Mouse (Mus musculus) liver, embryonic 14.5 days (tissue): ENCODE results near the gene Pitx2. TPM values are rescaled to one million over a fixed set of nuclear protein-coding genes. Genes with fewer than 3 reads are reported as not detected.

Experiments used
- ATAC-seq: fragments of 200-750 bp; cut with Nextera tagmentation; 2 replicates; pipeline ENCODE4 v1.8.0; 2017; ENCODE audit warnings: moderate number of reproducible peaks, mild to moderate bottlenecking, moderate library complexity; ENCODE audit not compliant: insufficient read depth
- DNase-seq, 3 experiments: peaks; one replicate each; pipeline ENCODE4 v3.0.0-alpha.2; 2012 to 2013; ENCODE audit warnings: low read depth in 3 of 3, low spot score in 3 of 3
- H3K27ac ChIP-seq: fragments of 300-500 bp; sonication (generic); 2 replicates; pipeline ENCODE4 v1.5.1; 2014; ENCODE audit warnings: moderate library complexity, mild to moderate bottlenecking, control low read depth, inconsistent platforms
- H3K27me3 ChIP-seq: fragments of 300-500 bp; sonication (generic); 2 replicates; pipeline ENCODE4 v1.6.1; 2014; ENCODE audit warnings: mild to moderate bottlenecking, low read length, moderate library complexity; ENCODE audit not compliant: control insufficient read depth, insufficient read depth
- H3K36me3 ChIP-seq: fragments of 300-500 bp; sonication (generic); replicated peaks from 2 replicates; pipeline ENCODE4 v1.6.1; 2014; ENCODE audit warnings: low read depth; ENCODE audit not compliant: control insufficient read depth, insufficient read depth
- H3K4me1 ChIP-seq, 2 experiments: fragments of 200-500 bp in 1 of 2; fragments of 300-500 bp in 1 of 2; sonication (generic) in 1 of 2; replicated peaks; 2 replicates each; pipeline ENCODE4 v1.6.1; 2012 to 2014; ENCODE audit warnings: antibody characterized with exemption in 1 of 2, inconsistent platforms in 1 of 2, low read length in 1 of 2; ENCODE audit not compliant: control insufficient read depth in 2 of 2, insufficient read depth in 2 of 2
- H3K4me2 ChIP-seq: fragments of 300-500 bp; sonication (generic); 2 replicates; pipeline ENCODE4 v1.6.1; 2014; ENCODE audit warnings: low read depth, mild to moderate bottlenecking, control low read depth, moderate library complexity
- H3K4me3 ChIP-seq, 2 experiments: fragments of 200-500 bp in 1 of 2; fragments of 300-500 bp in 1 of 2; sonication (generic) in 1 of 2; 2 replicates each; pipeline ENCODE4 v1.5.1; 2012 to 2014; ENCODE audit warnings: low read depth in 2 of 2, low read length in 2 of 2, mild to moderate bottlenecking in 2 of 2, control low read depth in 1 of 2, inconsistent platforms in 1 of 2, moderate library complexity in 1 of 2; ENCODE audit not compliant: insufficient read depth in 1 of 2
- H3K9ac ChIP-seq: fragments of 300-500 bp; sonication (generic); replicated peaks from 2 replicates; pipeline ENCODE4 v1.6.1; 2014; ENCODE audit warnings: mild to moderate bottlenecking, control low read depth, moderate library complexity
- H3K9me3 ChIP-seq: fragments of 300-500 bp; sonication (generic); 2 replicates; pipeline ENCODE4 v1.6.1; 2016; ENCODE audit warnings: low read length, mixed read lengths; ENCODE audit not compliant: control insufficient read depth
- CTCF ChIP-seq: IDR thresholded peaks from 2 replicates; pipeline ENCODE4 v1.5.1; 2016; ENCODE audit warnings: antibody characterized with exemption, low read depth, control low read depth
- EP300 ChIP-seq: IDR thresholded peaks from 2 replicates; pipeline ENCODE4 v1.6.1; 2016; ENCODE audit warnings: antibody characterized with exemption, low read depth
- WGBS: fragments of 180-500 bp; shearing (Covaris S2); extraction: QIAGEN DNeasy Blood & Tissue Kit; methylation state at CpG from one replicate; pipeline ENCODE4 v1.1.7; 2014; ENCODE audit not compliant: insufficient replicate concordance; 5-methylcytosine and 5-hydroxymethylcytosine counted together
- polyA plus RNA-seq, 2 experiments: library from polyadenylated mRNA; depleted of rRNA in 1 of 2; stranded (reverse) in 1 of 2; unstranded in 1 of 2; fragments of >200 nt; fragmentation: Nextera tagmentation in 1 of 2; extraction: Ambion mirVana in 1 of 2; gene quantifications; 2 replicates each; pipeline versions ENCODE4 v1.2.1 to v1.2.3; 2012 to 2014

Gene Pitx2
- polyA plus RNA-seq, 2 experiments: 0.36 to 0.71 TPM

DNA sequence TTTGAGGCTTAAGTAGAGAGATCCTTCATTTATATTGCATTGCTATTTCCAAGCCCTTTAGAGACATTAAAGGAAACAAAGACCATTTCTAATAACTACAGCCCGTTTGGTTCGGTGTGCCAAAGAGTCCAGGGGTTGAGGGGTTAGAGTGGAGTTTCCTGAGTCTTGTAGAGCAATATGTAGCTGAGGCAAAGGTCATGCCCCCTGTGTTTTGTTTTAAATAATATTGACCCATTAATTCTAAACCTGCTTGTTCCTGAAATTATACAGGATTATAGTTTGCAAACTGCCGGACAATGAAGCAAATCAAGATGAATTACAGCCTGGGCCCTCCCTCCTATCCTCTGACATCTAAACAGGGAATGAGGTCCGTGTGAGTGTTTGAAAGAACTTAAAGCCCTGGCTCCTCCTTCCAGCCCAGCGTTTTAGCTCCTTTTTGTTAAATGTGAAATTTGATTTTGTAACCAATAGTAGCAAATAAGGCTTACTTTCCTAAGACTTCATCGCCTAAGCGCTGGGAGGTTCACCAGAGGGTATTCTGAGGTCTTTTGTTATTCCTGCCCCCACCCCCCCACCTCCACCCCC is 20.5 kb downstream of the Pitx2 start:
- no peaks in the 10 kb centered on the region for H3K4me1 ChIP-seq
- 5% methylated on average over 7 of the region's 7 CpGs for WGBS
- ATAC-seq (no peak), DNase-seq (no peak)
- no peaks in the 10 kb centered on the region for H3K9me3 ChIP-seq
- H3K27ac ChIP-seq: no peak overlapping the region
- TF ChIP-seq CTCF (no peak), EP300 (no peak)
- H3K4me3 ChIP-seq: no peak overlapping the region
- no peak overlapping the region for H3K9ac ChIP-seq
- H3K36me3 ChIP-seq: no peaks in the 10 kb centered on the region
- peaks cover 98% of the 10 kb centered on the region for H3K27me3 ChIP-seq
- H3K4me2 ChIP-seq: no peak overlapping the region

DNA sequence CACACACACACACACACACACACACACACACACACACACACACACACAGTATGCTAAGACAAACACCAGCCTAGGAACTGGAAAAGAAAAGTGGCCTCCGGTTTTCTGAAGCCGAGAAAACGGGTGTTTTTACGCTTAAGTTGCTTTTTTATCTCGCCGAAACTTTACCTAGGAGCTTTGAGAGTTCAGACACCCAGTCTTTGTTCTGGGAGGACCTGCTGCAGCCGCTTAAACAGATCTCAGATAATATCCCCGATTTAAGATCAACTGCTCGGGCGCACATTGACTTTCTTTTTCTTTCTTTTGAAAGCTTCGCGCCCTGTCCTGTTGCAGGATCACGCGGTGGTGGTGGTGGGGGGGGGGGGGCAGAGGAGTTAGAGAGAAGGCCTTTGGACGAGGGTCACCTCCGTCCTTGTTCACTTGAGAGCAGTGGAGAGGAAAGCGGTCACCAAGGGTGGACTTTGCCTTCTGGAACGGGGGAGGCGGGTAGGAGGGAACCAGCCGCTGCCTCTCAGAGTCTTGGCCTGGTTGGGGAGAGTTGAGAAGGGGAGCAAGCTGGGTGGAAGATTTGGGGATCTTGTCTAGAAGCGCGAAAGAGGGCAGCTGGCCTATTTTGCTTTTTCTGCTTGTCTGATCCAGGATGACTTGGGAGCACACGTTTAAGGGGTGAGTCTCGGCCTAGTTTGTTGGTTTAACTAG is 21.2 kb downstream of the Pitx2 start:
- no peaks in the 10 kb centered on the region for H3K9me3 ChIP-seq
- peaks cover 98% of the 10 kb centered on the region for H3K27me3 ChIP-seq
- H3K36me3 ChIP-seq: no peaks in the 10 kb centered on the region
- ATAC-seq (no peak), DNase-seq (no peak)
- no peak overlapping the region for H3K27ac ChIP-seq
- WGBS: 4% methylated on average over 24 of the region's 24 CpGs
- H3K9ac ChIP-seq: no peak overlapping the region
- H3K4me3 ChIP-seq: no peak overlapping the region
- no peak overlapping the region for H3K4me2 ChIP-seq
- no peaks in the 10 kb centered on the region for H3K4me1 ChIP-seq
- TF ChIP-seq EP300 (no peak), CTCF (no peak)

DNA sequence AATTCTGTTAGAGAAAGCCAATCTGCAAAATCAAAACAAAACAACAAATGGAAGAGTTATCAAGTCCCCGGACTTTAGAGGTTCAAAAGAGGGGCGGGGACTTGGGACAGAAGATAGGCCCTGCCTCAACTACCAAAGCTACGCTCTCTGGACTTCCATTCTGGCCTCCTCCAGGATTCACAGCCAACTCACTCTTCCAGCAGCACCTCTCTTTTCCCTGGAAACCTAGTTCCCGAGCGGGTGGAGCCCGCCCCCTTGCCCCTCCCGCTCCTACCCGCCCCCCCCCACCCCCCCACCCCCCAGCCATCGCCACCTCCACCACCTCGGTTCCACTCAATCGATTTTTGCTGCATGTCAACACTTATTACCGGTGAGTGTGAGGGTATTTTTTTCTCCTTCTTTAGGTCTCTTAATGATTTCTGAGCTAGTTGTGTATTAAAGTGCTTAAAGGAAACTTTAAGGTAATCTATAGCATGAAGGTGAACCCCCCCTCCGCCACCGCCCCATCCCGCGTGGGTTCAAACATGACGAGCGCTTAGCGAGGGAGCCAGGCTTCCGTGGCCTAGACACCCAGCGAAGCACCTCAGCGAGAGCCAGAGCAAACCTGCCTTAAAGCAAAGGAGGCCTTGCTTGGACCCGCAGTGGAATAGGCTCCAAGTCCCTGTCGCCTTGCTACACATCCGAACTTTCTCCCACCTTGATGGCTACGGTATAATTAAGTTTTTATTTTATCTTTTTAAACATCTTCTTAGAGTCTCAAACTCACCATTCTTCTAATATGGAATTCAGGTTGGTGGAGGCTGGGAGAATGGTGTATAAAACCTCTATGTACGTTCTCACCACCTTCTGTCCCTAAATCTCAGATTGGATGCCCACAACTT is 21.9 kb downstream of the Pitx2 start:
- H3K9me3 ChIP-seq: no peaks in the 10 kb centered on the region
- H3K27me3 ChIP-seq: peaks cover 97% of the 10 kb centered on the region
- H3K9ac ChIP-seq: no peak overlapping the region
- TF ChIP-seq CTCF: no peak
- TF ChIP-seq EP300: no peak
- H3K4me2 ChIP-seq: no peak overlapping the region
- H3K4me3 ChIP-seq: no peak overlapping the region
- H3K27ac ChIP-seq: no peak overlapping the region
- DNase-seq (no peak), ATAC-seq (no peak)
- 6% methylated on average over 27 of the region's 27 CpGs for WGBS
- H3K36me3 ChIP-seq: no peaks in the 10 kb centered on the region
- H3K4me1 ChIP-seq: no peaks in the 10 kb centered on the region

- Histone ChIP-seq H3K9me3 (no peaks in the 10 kb centered on the region), H3K4me3 (no peak overlapping the region), H3K4me1 (no peaks in the 10 kb centered on the region), H3K27me3 (peaks cover 97% of the 10 kb centered on the region), H3K9ac (no peak overlapping the region), H3K27ac (no peak overlapping the region), H3K36me3 (no peaks in the 10 kb centered on the region), H3K4me2 (no peak overlapping the region)
- no peak for ATAC-seq
- WGBS: 2% methylated on average over 21 of the region's 21 CpGs
- no peak for DNase-seq
- TF ChIP-seq CTCF (no peak), EP300 (no peak)
Measured at GRCm38 (mm10) chr3:129222448-129223290, 23.0 kb downstream of the Pitx2 start.
